Mouse (Mus musculus): Measurements from ENCODE around the gene Il17ra. TPM values are rescaled to one million over a fixed set of nuclear protein-coding genes. Genes with fewer than 3 reads are reported as not detected.

Gene Il17ra
- polyA plus RNA-seq, 1 experiment from 2014 or later, result 6.2 TPM

- no peak overlapping the region for H3K27ac ChIP-seq
- H3K4me3 ChIP-seq, result 0 out of 2 replicates have a peak overlapping the region, but pooled peaks have one; percentile 95
- no peaks in the 10 kb centered on the region for H3K27me3 ChIP-seq (ENCODE audit: insufficient read depth, poor library complexity, severe bottlenecking)
- peaks cover 33% of the 10 kb centered on the region for H3K4me1 ChIP-seq (replicated peaks)
- H3K36me3 ChIP-seq, result 0 out of 2 replicates have a peak, but pooled peaks cover 17% of the 10 kb centered on the region
- 85% methylated on average over 4 of the region's 4 CpGs for WGBS
- no peaks in the 10 kb centered on the region for H3K9me3 ChIP-seq
- DNase-seq (ENCODE audit: low spot score), result no peak
Measured at GRCm38 (mm10) chr6:120529123-120529522, 66.1 kb downstream of the Il17ra start.

- peak within 1 kb of the TSS; percentile 96 for H3K27ac ChIP-seq
Measured at GRCm38 (mm10) chr6:120531020-120531965, 68.2 kb downstream of the Il17ra start, which contains the start of gene Hdhd5. Gene Hdhd5, minus strand, starts transcription at chr6:120531319.

GRCm38 (mm10) chr6:120532594-120532993, 69.5 kb downstream of the Il17ra start:
- Histone ChIP-seq H3K27me3 (ENCODE audit: insufficient read depth, poor library complexity, severe bottlenecking) (no peaks in the 10 kb centered on the region), H3K4me1 (replicated peaks) (peaks cover 33% of the 10 kb centered on the region), H3K9me3 (no peaks in the 10 kb centered on the region), H3K36me3 (0 out of 2 replicates have a peak, but pooled peaks cover 6% of the 10 kb centered on the region), H3K4me3 (no peak overlapping the region), H3K27ac (no peak overlapping the region)
- DNase-seq (ENCODE audit: low spot score), result no peak
- 86% methylated on average over 1 of the region's 1 CpGs for WGBS

More at GRCm38 (mm10) chr6:120531020-120531965, 68.2 kb downstream of the Il17ra start, which contains the start of gene Hdhd5:
- Histone ChIP-seq H3K9me3 (no peaks in the 10 kb centered on the region), H3K4me3 (peak within 1 kb of the TSS; percentile 95), H3K4me1 (replicated peaks) (peaks cover 33% of the 10 kb centered on the region), H3K36me3 (0 out of 2 replicates have a peak, but pooled peaks cover 11% of the 10 kb centered on the region), H3K27me3 (ENCODE audit: insufficient read depth, poor library complexity, severe bottlenecking) (no peaks in the 10 kb centered on the region)
- peak; percentile 95 for DNase-seq (ENCODE audit: low spot score)
- under 1% methylated on average over 75 of the region's 75 CpGs for WGBS

- no peaks in the 10 kb centered on the region for H3K27me3 ChIP-seq (ENCODE audit: insufficient read depth, poor library complexity, severe bottlenecking)
- H3K9me3 ChIP-seq, result no peaks in the 10 kb centered on the region
- DNase-seq (ENCODE audit: low spot score), result no peak
- H3K27ac ChIP-seq, result no peak overlapping the region
- H3K4me3 ChIP-seq, result no peak overlapping the region
- 88% methylated on average over 2 of the region's 2 CpGs for WGBS
- H3K36me3 ChIP-seq, result no peaks in the 10 kb centered on the region
- H3K4me1 ChIP-seq (replicated peaks), result peaks cover 17% of the 10 kb centered on the region
Measured at GRCm38 (mm10) chr6:120536337-120536736, 73.3 kb downstream of the Il17ra start.

Other genes starting within 250 kb of the Il17ra start
- not detected in 2 replicates for gene D330020A13Rik, start 168.9 kb upstream of the Il17ra start, polyA plus RNA-seq (2016; fragmentation: Nextera tagmentation; extraction: Ambion mirVana)
- gene B4galnt3, start 168.7 kb upstream of the Il17ra start, polyA plus RNA-seq (2016; fragmentation: Nextera tagmentation; extraction: Ambion mirVana), result 0.18 and 0.26 TPM in 2 replicates
- gene Kdm5a, start 99.1 kb upstream of the Il17ra start, polyA plus RNA-seq (2016; fragmentation: Nextera tagmentation; extraction: Ambion mirVana), result 46.1 and 51.4 TPM in 2 replicates
- gene Ccdc77, start 98.9 kb upstream of the Il17ra start, polyA plus RNA-seq (2016; fragmentation: Nextera tagmentation; extraction: Ambion mirVana), result 21.0 and 27.4 TPM in 2 replicates
- 0.52 and 1.1 TPM in 2 replicates for gene Tmem121b, start 30.6 kb downstream of the Il17ra start, polyA plus RNA-seq (2016; fragmentation: Nextera tagmentation; extraction: Ambion mirVana)
- gene Hdhd5, start 68.1 kb downstream of the Il17ra start, polyA plus RNA-seq (2016; fragmentation: Nextera tagmentation; extraction: Ambion mirVana), result 21.3 and 22.2 TPM in 2 replicates
- 14.3 and 16.5 TPM in 2 replicates for gene Cecr2, start 203.1 kb downstream of the Il17ra start, polyA plus RNA-seq (2016; fragmentation: Nextera tagmentation; extraction: Ambion mirVana)

All from hindbrain, embryonic 10.5 days (tissue).